Mouse (Mus musculus): ENCODE results near the gene Tmem100.

DNA sequence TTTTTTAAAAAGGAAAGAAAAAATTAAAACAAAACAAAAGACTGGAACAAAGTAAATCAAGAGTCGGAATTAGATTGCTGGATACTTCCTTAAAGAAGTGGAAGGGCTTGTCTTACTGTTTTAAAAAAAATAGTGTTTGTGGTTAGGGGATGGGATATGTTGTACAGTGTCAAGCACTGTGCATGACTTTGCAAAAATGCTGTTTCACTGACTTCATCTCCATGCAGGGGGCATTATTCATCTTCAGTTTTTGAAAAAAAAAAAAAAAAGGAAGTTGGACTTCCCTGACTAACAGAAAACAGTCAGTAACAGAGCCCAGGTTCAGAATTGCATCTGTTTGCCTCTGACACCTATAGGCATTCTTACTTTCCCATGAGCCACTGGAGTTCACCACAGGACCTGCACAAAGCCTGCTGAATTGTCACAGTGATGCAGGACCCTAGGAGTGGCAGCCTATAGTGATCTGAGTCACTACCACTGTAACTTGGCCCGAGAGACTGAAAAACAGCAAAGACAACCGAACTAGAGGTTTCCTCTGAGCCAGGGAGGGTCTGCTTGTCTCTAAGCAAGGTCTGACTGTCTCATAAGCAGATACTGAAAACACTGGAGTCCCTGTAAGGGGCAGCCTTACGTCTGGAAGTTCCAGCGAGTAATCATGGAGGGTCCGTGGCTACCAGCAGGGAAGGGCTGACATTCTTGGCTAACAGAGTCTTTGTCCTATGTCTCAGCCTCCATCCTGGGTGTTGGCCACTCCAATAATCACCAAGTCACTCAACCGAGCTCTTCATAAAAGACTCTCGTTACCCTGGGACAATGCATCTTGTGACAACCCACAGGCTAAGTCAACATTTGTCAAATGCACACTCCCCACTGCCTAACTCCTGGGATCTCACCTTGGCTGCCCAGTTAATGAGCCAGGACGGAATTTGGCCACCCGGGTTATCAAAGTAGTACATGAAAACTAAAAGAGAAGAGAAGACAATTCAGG, 44.7 kb upstream of the Tmem100 start:
- TF ChIP-seq CTCF (IDR thresholded peaks at IDR 0.05; ENCODE audit: control insufficient read depth, insufficient read depth, insufficient replicate concordance, low read depth, low read length) (no peak), POLR2A (IDR thresholded peaks at IDR 0.05; ENCODE audit: control insufficient read depth, low read depth, low read length) (no peak)
